Mouse (Mus musculus) heart, embryonic 15.5 days (tissue): ENCODE results near the gene Cct3. TPM values are rescaled to one million over a fixed set of nuclear protein-coding genes. Genes with fewer than 3 reads are reported as not detected.
"Not testable (repeated sequence)": the region's sequence is repeated elsewhere in the genome, so short reads cannot be mapped to it uniquely, and the experiment has no call there.

Experiments used
- ATAC-seq: fragments of 200-750 bp; cut with Nextera tagmentation; replicated peaks from 2 replicates; pipeline ENCODE4 v1.8.0; 2017; ENCODE audit warnings: low read depth, moderate TSS enrichment; ENCODE audit not compliant: insufficient number of reproducible peaks, insufficient read depth, low FRiP score
- H3K27ac ChIP-seq: fragments of 300-500 bp; sonication (generic); 2 replicates; pipeline ENCODE4 v1.5.1; 2015; ENCODE audit warnings: mild to moderate bottlenecking, inconsistent platforms
- H3K27me3 ChIP-seq: fragments of 300-500 bp; sonication (generic); 2 replicates; pipeline ENCODE4 v1.6.1; 2015; ENCODE audit warnings: inconsistent platforms
- H3K36me3 ChIP-seq: fragments of 300-500 bp; sonication (generic); 2 replicates; pipeline ENCODE4 v1.6.1; 2015; ENCODE audit warnings: mild to moderate bottlenecking, inconsistent platforms
- H3K4me1 ChIP-seq: fragments of 300-500 bp; sonication (generic); replicated peaks from 2 replicates; pipeline ENCODE4 v1.6.1; 2015; ENCODE audit warnings: inconsistent platforms
- H3K4me2 ChIP-seq: fragments of 300-500 bp; sonication (generic); 2 replicates; pipeline ENCODE4 v1.6.1; 2015; ENCODE audit warnings: inconsistent platforms, mild to moderate bottlenecking, moderate library complexity
- H3K4me3 ChIP-seq: fragments of 300-500 bp; sonication (generic); 2 replicates; pipeline ENCODE4 v1.5.1; 2015; ENCODE audit warnings: mild to moderate bottlenecking, inconsistent platforms
- H3K9ac ChIP-seq: fragments of 300-500 bp; sonication (generic); 2 replicates; pipeline ENCODE4 v1.6.1; 2015; ENCODE audit warnings: mild to moderate bottlenecking, inconsistent platforms
- H3K9me3 ChIP-seq: fragments of 300-500 bp; sonication (generic); replicated peaks from 2 replicates; pipeline ENCODE4 v1.6.1; 2016; ENCODE audit warnings: inconsistent platforms
- WGBS: fragments of 180-500 bp; shearing (Covaris S2); methylation state at CpG from one replicate; pipeline ENCODE4 v1.1.7; 2015; ENCODE audit warnings: mixed read lengths; 5-methylcytosine and 5-hydroxymethylcytosine counted together
- polyA plus RNA-seq: library from polyadenylated mRNA; unstranded; fragments of >200 nt; fragmentation: Nextera tagmentation; extraction: Ambion mirVana; gene quantifications from 2 replicates; pipeline ENCODE4 v1.2.1, GENCODE M21; 2015

Cct3 gene
- polyA plus RNA-seq, 1 experiment from 2014 or later: 322 TPM

- not testable (repeated sequence) for H3K9me3 ChIP-seq, H3K27me3 ChIP-seq, ATAC-seq, H3K4me3 ChIP-seq, H3K27ac ChIP-seq
- Histone ChIP-seq H3K4me1 (peaks cover 19% of the 10 kb centered on the region), H3K9ac (0 out of 2 replicates have a peak overlapping the region, but pooled peaks have one; percentile 64), H3K36me3 (peaks cover 10% of the 10 kb centered on the region), H3K4me2 (peak overlapping the region; percentile 74; the same call in 1 of the 2 replicates)
- WGBS: 77% methylated on average over 1 of the region's 1 CpGs
Observed at GRCm38 (mm10) chr3:88295272-88295671, 1.6 kb upstream of the Cct3 start.

DNA sequence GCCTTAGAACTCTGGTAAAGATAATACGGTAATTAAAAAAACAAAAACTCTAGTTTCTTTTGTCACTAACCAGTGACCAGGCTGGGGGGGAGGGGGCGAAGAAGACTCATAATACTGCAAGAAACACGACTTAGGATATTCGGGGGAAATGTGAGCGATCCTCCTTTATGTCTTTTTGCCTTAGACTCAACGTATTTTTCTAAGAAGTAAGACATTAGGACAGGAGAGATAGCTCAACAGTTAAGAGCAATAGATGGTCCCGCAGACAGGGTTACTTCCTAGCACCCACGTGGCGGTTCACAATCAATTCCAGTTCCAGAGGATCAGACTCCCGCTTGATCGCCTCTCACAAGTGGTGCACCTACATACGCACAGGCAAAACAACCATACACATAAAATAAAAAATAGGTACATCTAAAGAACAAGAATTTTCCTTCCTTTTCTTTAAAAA, 781 bp upstream of the Cct3 start:
- H3K9ac ChIP-seq: peak overlapping the region; percentile 64
- peak overlapping the region; percentile 79 for H3K4me3 ChIP-seq
- peaks cover 19% of the 10 kb centered on the region for H3K36me3 ChIP-seq
- ATAC-seq: no peak
- H3K4me2 ChIP-seq: peak overlapping the region; percentile 74
- no peaks in the 10 kb centered on the region for H3K9me3 ChIP-seq
- 1% methylated on average over 12 of the region's 12 CpGs for WGBS
- H3K27ac ChIP-seq: peak overlapping the region; percentile 97
- H3K27me3 ChIP-seq: no peaks in the 10 kb centered on the region
- H3K4me1 ChIP-seq: peaks cover 19% of the 10 kb centered on the region

- no peaks in the 10 kb centered on the region for H3K9me3 ChIP-seq
- H3K27me3 ChIP-seq: no peaks in the 10 kb centered on the region
- under 1% methylated on average over 30 of the region's 30 CpGs for WGBS
- H3K36me3 ChIP-seq: peaks cover 31% of the 10 kb centered on the region
- ATAC-seq: no peak
- peak overlapping the region; percentile 74 for H3K4me2 ChIP-seq
- peaks cover 19% of the 10 kb centered on the region for H3K4me1 ChIP-seq
- peak overlapping the region; percentile 79 for H3K4me3 ChIP-seq
- H3K9ac ChIP-seq: peak overlapping the region; percentile 81
- H3K27ac ChIP-seq: peak overlapping the region; percentile 94
Observed at GRCm38 (mm10) chr3:88297321-88297851, 470 bp downstream of the Cct3 start.

GRCm38 (mm10) chr3:88299172-88299571, 2.3 kb downstream of the Cct3 start:
- no peaks in the 10 kb centered on the region for H3K27me3 ChIP-seq
- no peak overlapping the region for H3K27ac ChIP-seq
- H3K9me3 ChIP-seq: no peaks in the 10 kb centered on the region
- H3K4me3 ChIP-seq: no peak overlapping the region
- no peak overlapping the region for H3K4me2 ChIP-seq
- H3K36me3 ChIP-seq: peaks cover 48% of the 10 kb centered on the region
- no peak for ATAC-seq
- peaks cover 19% of the 10 kb centered on the region for H3K4me1 ChIP-seq
- H3K9ac ChIP-seq: no peak overlapping the region
- WGBS: 69% methylated on average over 1 of the region's 1 CpGs

DNA sequence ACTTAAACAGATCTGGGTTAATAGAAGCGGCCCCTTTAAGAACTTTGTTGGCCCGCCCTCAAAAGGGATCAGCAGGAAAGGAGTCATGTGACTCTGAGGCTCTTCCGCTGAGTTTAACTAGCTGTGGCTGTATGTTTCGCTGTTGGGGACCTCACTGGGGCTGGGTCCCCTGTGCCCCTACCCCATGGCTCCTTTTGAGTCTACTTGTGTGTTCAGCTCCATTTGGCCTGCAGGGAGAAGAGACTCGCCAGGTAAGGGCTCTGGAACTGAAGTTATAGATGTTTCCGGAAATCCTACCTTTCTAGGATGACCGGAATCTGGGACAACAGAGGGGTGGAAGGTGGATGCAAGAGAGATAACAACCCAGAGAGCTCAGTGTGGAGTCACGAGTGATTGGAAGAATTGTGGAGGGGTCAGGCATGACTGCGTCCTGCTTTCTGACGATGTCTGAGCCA, 28.1 kb downstream of the Cct3 start, which contains the start of gene Glmp:
Gene Glmp, plus strand, starts transcription at position 73 of the 455 bp plus-strand sequence.
- H3K36me3 ChIP-seq: peaks cover 51% of the 10 kb centered on the region

DNA sequence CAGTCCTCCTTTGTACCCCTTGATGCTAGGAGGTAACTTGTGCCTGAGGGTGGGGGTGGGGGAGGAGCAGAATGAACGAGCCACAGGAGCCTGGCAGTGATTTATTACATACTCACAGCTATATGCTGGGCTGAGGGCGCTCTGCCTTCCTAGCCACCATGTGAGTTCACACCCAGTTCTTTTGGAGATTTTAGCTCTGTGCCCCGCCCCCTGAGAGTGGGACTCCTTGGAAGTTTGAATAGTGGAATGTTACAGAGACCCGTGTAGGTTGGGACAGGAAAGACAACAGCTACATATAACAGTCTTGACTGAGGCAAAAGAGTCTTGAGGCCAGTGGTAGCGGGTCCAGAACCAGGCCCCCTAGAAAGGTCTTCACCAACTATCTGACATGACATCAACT, 32.0 kb downstream of the Cct3 start:
- Histone ChIP-seq H3K4me3 (no peak overlapping the region), H3K9ac (no peak overlapping the region), H3K9me3 (no peaks in the 10 kb centered on the region), H3K36me3 (peaks cover 19% of the 10 kb centered on the region), H3K4me2 (no peak overlapping the region), H3K27ac (no peak overlapping the region), H3K27me3 (no peaks in the 10 kb centered on the region), H3K4me1 (peaks cover 12% of the 10 kb centered on the region)
- WGBS: 81% methylated on average over 5 of the region's 5 CpGs
- no peak for ATAC-seq

More for the DNA sequence above, 28.1 kb downstream of the Cct3 start, which contains the start of gene Glmp:
- under 1% methylated on average over 10 of the region's 10 CpGs for WGBS
- H3K4me1 ChIP-seq: peaks cover 12% of the 10 kb centered on the region
- peak within 1 kb of the TSS; percentile 75 for H3K4me3 ChIP-seq
- peak within 1 kb of the TSS; percentile 90 for H3K4me2 ChIP-seq
- ATAC-seq: peak; percentile 82
- H3K9me3 ChIP-seq: no peaks in the 10 kb centered on the region
- H3K27me3 ChIP-seq: no peaks in the 10 kb centered on the region
- peak within 1 kb of the TSS; percentile 73 for H3K9ac ChIP-seq
- 0 out of 2 replicates have a peak within 1 kb of the TSS, but pooled peaks have one; percentile 29 for H3K27ac ChIP-seq

GRCm38 (mm10) chr3:88331282-88331681, 34.4 kb downstream of the Cct3 start:
- no peak overlapping the region for H3K4me2 ChIP-seq
- H3K4me1 ChIP-seq: peaks cover 12% of the 10 kb centered on the region
- no peaks in the 10 kb centered on the region for H3K27me3 ChIP-seq
- H3K9ac ChIP-seq: no peak overlapping the region
- 27% methylated on average over 2 of the region's 2 CpGs for WGBS
- H3K36me3 ChIP-seq: peaks cover 19% of the 10 kb centered on the region
- ATAC-seq: no peak
- H3K27ac ChIP-seq: no peak overlapping the region
- no peaks in the 10 kb centered on the region for H3K9me3 ChIP-seq
- H3K4me3 ChIP-seq: no peak overlapping the region

DNA sequence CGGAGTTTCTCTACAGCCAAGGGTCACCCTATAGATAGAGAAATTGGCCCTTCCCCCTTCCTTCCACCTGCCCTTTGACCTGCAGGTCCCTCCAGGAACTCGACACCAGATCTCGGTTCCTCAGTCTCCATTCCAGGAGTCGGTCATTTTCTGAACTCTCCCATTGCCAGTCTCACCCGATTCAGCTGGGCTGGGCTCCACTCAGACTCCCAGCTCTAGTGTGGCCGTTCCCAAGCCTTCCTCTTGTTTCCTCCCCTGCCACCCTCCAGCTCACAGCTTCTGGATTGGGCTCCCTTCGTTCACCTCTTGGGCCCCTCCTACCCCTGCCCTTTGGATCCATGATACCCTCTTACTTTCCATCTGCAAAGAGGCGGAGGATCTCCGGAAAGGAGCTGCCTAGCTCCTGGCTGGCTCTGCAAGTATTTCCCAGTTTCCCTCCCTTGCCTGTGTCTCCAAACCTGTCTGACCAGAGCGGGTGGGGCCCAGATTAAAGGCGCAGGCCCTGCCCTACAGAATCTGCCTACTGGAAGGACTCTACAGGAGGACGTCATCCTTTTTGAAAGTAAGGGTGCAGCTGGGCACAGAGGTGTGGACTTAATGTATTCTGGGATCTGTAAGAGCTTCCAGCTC, 37.2 kb downstream of the Cct3 start:
- peak overlapping the region; percentile 96; the same call in 1 of the 2 replicates for H3K4me3 ChIP-seq
- H3K4me1 ChIP-seq: peaks cover 33% of the 10 kb centered on the region
- ATAC-seq: no peak
- no peaks in the 10 kb centered on the region for H3K27me3 ChIP-seq
- peaks cover 5% of the 10 kb centered on the region; the same call in 1 of the 2 replicates for H3K36me3 ChIP-seq
- WGBS: 43% methylated on average over 12 of the region's 12 CpGs
- H3K27ac ChIP-seq: 0 out of 2 replicates have a peak overlapping the region, but pooled peaks have one; percentile 9
- peak overlapping the region; percentile 74; the same call in 1 of the 2 replicates for H3K4me2 ChIP-seq
- no peak overlapping the region for H3K9ac ChIP-seq
- H3K9me3 ChIP-seq: no peaks in the 10 kb centered on the region

- Histone ChIP-seq H3K36me3 (no peaks in the 10 kb centered on the region), H3K9me3 (no peaks in the 10 kb centered on the region), H3K27me3 (no peaks in the 10 kb centered on the region), H3K4me1 (peaks cover 35% of the 10 kb centered on the region), H3K9ac (peak overlapping the region; percentile 73), H3K4me3 (peak overlapping the region; percentile 96), H3K4me2 (peak overlapping the region; percentile 74), H3K27ac (peak overlapping the region; percentile 99)
- WGBS: 30% methylated on average over 3 of the region's 3 CpGs
- ATAC-seq: no peak
Observed at GRCm38 (mm10) chr3:88334902-88335435, 38.1 kb downstream of the Cct3 start.

- WGBS: under 1% methylated on average over 27 of the region's 27 CpGs
- Histone ChIP-seq H3K36me3 (no peaks in the 10 kb centered on the region), H3K9me3 (no peaks in the 10 kb centered on the region), H3K4me1 (peaks cover 35% of the 10 kb centered on the region), H3K27ac (peak overlapping the region; percentile 99), H3K4me3 (peak overlapping the region; percentile 96), H3K9ac (peak overlapping the region; percentile 73), H3K4me2 (peak overlapping the region; percentile 74), H3K27me3 (no peaks in the 10 kb centered on the region)
- peak; percentile 28 for ATAC-seq
Observed at GRCm38 (mm10) chr3:88335436-88336053, 38.6 kb downstream of the Cct3 start.
